Mouse (Mus musculus) liver, adult (tissue): ENCODE data around the gene Hspa1a.

Experiments
- GATA4 ChIP-seq: IDR thresholded peaks from 2 replicates; pipeline ENCODE4 v1.6.1; 2014; ENCODE audit warnings: mild to moderate bottlenecking, low read length; ENCODE audit not compliant: insufficient replicate concordance

The Hspa1a gene

DNA sequence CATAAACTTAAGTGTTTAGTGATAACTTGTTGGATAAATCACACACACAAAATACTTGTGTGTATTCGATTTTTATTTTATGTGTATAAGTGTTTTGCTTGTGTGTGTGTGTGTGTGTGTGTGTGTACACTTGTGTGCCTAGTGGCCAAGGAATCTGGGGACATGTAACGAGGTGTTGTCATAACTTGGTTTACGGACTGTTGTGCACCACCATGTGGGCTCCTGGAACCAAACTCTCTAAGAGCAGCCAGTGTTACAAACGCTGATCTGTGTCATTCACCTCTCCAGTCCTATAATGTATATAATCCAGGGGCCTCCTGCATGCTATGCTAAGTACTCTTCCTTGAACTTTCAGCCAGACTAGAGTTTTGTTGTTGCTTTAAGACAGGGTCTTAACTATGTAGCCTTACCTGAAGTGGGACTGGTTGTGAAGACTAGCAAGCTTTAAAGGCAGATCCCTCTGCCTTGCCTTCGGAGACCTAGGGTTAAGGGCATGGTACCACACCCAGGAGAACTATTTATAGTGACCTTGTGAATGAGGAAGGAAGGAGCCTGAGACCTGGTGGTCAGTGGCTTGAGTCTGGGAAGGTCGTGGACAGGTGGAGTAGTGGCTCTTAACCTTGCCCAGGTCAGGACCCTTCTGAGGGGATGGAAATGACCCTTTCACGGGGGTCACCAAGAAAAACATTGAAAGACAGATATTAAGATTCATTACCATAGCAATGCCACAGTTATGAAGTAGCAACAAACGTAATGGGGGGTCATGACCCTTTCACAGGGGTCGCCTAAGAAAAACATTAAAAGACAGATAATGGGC is 31.3 kb upstream of the Hspa1a start:
- no peak for TF ChIP-seq GATA4

DNA sequence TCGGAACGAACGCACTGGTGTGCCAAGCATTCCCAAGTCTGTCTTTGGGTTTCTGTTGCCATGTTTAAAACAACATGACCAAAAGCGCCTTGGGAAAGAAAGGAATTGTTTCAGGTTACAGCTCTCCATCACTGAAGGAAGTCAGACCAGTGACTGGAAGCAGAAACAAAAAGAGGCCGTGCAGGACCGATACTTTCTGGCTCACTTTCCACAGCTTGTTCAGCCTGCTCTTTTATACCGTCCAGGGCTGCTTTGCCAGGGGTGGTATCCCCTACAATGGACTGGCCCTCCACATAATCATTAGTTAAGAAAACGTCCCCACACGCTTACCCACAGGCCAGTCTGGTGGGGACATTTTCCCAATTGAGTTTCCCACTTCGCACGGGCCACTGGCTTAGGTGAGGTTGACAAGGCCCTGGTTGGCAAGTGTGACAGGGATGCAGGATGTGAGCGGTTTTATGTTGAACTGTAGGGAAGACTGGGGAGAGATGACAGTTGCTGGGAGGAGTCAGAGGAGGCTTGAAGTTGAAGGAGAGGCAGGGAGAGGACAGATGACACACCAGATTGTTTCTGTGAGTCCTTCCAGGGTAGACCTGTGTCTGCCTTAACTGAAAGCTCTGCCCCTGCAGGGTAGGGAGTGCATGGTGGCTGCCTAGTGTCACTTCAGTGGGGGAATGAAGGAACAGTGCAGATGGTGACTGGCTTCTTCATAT is 30.4 kb upstream of the Hspa1a start:
- no peak for TF ChIP-seq GATA4

DNA sequence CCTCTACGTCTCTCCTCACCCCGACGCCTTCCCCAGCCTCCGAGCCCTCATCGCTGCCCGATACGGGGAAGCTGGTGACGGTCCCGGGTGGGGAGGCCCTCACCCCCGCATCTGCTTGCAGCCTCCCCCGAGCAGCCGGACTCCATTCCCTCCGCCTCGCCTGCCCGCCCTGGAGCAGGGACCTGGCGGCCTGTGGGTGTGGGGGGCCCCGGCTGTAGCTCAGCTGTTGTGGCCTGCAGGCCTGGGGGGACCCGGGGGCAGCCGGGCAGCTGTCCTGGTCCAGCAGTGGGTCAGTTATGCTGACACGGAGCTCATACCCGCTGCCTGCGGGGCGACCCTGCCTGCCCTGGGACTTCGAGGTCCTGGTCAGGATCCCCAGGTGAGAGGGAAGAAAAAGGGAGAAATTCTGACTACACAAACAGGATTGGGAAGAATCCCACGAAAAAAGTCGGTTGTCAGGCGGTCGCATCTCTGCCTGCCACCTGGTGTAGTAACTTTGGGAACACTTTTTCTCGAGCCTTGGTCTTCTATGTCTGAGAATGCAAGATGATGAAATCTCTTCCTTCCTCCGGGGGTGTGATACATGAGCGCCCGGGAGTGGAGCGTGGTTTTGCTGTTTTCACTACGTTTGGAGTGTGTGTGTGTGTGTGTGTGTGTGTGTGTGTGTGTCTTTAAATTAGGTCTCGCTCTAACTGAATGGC is 29.6 kb upstream of the Hspa1a start:
- no peak for TF ChIP-seq GATA4

DNA sequence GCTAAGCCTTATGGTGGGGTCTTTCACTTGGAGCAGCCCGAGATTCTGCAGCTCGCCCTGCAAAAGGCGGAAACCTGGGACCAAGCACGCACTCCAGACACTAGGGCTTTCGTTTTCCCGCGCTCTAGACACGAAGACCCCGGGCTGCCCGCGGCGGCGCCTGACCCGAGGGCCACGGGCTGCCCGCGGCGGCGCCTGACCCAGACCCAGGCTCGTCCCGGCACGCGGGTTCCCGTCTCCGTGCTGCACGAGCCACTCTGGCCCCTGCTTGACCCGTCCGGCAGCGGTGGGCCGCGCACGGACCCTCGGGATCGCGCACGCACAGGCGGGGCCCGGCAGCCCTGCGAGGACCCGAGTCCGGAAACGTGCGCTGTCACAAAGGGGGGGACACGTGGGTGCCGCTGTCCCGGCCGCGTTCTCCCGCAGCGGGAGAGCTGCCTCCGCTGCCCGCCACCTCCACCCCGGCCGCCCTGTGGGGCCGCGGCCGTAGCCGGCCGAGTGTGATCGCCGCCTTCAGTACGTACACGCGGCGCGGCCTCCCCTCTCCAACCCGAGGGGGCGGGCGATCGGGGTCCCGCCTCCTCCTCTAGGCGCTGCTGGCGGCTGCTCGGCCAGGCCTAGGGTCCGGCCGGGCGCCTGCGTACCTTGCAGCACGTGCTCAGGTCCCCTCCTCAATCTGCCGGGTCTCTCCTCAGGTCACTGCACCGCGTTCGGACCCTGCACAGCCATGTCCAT is 28.9 kb upstream of the Hspa1a start, which contains the start of gene Vars:
Gene Vars (plus strand): TSS at position 271 of the 735 bp plus-strand sequence.
- no peak; the same call in 1 of the 2 replicates for TF ChIP-seq GATA4

DNA sequence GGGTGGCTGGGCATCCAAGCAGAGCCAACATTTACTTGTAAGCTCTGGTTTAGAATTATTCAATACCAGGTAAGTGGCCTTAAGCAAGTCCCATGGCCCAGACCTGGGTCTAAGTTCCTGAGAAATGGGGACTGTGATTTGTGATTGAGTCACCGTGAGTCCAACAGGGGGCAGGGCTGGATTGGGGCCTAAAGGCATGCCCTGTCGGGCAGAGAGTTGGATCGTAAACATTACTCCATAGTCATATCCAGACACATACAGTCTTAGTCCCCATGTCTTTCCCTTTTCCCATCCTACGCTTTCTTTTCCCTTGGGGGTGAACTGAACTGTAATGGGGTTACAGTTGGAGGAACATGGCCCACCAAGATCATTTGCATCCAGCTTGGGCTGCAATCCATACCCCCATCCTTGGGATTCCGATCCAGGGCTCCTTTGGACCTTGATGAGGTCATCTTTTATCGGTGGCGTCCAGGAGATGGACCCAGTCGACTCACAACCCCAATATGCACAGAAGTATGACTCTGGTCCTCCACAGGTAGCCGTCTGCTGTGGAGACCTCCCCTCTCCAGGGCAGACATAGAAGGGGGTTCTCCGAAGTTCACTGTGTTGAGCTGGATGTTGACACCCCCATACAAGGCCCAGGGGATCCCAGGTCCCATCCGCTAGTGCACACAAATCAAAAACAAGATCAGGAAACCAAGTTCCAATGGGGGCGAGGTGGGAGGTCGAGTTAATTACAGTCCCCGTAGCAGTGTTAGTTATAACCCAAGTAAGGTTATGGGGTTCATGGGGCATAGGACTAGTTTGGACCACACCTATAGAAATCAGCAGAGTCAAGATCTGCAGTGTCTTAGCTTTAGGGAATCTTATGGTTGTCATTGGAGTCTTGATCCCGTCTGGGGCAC is 26.8 kb upstream of the Hspa1a start:
- TF ChIP-seq GATA4 = no peak

DNA sequence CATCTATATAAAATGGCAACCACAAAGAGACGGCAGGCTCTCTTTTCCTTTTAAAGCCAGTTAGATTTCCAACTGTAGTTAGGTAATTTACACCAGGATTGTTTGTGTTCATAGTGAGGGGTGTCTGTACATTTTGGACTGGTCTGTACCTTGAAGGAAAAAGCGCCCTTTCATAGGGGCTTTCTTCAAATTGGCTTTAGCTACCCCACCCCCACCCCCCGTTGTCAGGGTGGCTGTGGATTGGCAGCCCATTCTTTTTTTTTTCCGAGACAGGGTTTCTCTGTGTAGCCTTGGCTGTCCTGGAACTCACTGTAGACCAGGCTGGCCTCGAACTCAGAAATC is 25.2 kb upstream of the Hspa1a start:
- no peak for TF ChIP-seq GATA4

DNA sequence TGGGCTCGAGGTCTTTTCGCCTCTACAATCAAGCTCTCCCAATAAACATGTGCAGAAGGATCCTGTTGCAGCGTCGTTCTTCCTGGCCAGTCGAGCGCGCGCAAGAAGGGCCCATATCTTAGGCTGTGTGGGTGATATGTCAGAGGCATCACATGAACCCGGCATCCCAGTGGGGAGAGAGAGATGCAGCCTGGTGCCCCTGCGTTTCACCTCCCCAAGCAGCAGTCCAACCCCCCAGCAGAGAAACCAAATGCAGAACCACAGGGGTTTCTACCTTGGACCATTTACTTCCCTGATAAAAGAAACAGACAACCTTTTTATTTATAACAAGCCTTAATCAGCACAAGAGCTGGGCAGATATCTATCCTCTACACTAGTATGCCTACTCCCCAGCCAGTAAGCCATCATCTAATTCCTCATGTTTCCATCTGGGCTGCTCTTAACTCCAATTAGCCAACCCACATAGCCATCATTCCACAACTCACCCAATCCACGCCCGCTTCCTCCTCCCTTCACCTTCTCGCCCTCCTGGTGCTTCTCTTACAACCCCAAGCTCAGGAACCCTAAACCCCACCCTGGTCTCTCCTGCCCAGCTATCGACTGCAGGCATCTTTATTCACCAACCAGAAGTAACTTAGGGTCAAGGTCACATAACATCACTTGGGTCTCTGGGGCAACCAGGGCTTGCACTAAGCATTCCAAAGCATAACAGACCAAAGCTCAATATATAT is 24.6 kb upstream of the Hspa1a start:
- TF ChIP-seq GATA4 = no peak

DNA sequence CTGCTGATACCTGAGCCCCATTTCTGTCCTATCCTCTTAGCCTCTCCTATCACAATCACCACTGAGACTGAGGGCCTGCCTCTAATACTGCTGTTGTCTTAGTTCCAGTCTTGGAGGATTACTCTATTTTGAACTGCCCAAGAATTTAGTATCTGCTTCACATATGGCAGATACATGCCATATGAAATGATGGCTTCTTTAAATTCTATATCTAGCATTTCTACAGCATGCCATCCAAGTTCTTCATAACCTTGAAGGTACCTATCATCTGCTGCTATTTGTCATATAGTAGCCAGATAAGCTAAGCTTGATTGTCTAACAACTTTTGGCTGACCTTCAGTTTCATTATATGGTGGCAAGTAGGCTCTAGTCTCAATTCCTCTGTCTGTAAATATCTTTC is 22.8 kb upstream of the Hspa1a start:
- TF ChIP-seq GATA4 = no peak

DNA sequence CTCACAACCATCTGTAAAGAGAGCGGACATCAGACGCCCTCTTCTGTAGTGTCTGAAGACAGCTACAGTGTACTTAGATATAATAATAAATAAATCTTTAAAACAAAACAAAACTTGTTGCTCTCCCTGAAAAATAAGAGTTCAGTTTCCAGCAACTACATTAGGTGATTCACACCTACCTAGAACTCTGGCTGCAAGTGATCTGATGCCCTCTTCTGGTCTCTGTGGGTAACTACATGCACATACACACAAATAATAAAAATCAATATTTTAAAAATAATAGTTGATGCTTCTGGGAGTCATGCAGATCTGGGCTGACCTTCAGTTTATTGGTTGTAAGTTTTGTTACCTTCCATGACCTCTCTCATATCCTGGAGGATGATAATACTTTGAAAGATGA is 12.3 kb upstream of the Hspa1a start:
- TF ChIP-seq GATA4 = no peak

DNA sequence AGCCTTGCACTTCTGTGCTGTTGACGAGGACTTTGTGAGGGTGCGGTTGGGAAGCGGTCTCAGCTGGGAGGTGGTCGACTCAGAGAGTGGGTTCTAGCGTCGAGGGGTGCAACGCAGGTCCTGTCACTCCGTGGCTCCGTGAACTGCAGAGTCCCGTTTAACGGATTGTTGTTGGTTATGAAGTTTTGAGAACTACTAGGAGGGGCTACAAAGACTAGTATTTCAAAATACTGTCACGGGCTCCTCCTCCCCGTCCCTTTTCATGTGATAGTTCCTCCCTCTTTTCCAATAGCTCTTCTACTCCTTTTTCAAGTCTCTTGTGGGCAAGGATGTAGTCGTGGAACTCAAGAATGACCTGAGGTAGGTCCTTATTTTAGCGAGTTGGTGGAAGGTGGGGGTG is 10.4 kb upstream of the Hspa1a start:
- TF ChIP-seq GATA4 = no peak

DNA sequence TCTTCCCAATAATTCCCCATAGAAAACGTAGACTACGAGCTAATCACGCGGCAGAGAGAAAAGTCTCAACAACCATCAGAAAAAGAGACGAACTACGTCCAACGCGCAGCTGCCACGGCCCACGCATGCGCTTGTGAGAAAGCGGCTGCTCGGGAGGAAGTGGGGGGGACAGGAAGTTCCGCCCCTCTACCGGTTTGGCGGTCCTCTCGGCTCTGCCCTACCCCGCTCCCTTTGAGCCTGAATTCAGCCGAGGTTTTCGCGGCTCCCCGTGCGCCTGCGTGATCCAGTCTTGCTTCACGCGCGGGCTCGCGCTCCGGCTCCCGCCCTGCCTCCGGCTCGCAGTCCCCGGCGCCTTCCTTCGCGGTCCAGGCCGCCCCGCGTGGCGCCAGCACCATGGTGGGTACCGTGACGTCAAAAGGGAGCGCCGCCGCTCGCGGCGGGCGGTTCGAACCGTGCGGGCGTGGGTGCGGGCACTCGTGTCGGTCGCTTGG is 9.8 kb upstream of the Hspa1a start, which contains the start of gene Lsm2:
Gene Lsm2 (plus strand): TSS at position 173 of the 491 bp plus-strand sequence.
- TF ChIP-seq GATA4 = peak; percentile 54; the same call in 1 of the 2 replicates

DNA sequence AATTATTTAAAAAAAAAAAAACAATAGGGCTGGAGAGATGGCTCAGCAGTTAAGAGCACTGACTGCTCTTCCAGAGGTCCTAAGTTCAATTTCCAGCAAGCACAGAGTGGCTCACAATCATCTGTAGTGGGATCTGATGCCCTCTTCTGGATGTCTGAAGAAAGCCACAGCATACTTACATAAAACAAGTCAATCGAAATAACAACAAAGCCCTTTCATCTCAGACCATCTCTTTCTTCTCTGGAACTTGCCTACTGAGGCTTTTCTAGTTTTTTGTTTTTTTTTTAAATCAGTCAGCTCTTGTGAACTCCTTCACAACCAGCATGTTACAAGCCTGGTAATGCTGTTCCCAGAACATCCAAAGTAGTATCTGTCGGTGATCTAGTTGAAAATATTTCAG is 8.7 kb upstream of the Hspa1a start:
- no peak for TF ChIP-seq GATA4

DNA sequence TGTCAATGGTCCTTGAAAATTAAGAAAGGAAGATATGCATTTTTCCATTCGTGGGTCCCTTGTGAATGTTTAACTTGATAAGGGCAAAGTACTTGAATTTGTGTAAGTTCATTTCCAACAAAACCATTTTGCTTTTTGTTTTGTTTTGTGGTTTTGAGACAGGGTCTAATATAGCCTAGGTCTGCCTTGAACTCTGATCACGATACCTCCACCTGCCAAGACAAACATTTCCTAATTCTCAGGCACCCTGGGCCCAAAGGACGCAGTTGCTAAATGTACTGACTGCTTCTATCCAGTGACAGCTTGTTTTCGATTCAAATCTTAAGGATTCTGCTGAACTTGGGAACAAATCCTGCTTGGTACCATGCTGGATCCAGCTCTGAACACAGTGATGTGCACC is 7.7 kb upstream of the Hspa1a start:
- TF ChIP-seq GATA4 = no peak
